Mouse (Mus musculus): ENCODE data around the gene Dcx. TPM values are rescaled to one million over a fixed set of nuclear protein-coding genes. Genes with fewer than 3 reads are reported as not detected.

The Dcx gene
- polyA plus RNA-seq, 1 experiment from 2014 or later: 1.2 TPM

DNA sequence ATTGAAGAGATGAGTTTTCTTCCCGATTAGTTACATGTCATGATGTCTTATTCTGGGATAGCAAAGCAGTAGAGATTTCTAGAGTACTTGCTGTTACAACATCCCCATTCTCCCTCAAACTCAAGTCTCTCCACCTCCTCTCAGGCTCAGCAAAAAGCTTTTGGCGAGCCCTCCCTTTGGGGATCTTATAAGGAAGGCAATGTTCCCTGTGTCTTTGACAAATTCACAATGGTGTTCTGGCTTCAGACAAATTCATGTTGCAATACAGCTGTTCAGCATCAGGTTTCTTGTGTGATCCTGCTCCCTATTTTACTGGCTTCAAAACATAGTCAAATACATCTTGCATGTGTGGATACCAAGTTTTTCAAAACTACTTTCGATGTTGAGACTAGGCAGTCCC lies 53.5 kb downstream of the Dcx start:
- H3K4me2 ChIP-seq: no peak overlapping the region
- H3K27ac ChIP-seq (ENCODE audit: low read depth, low read length): no peak overlapping the region
- no peak overlapping the region for H3K9ac ChIP-seq (ENCODE audit: low read depth, low read length)
- ATAC-seq (replicated peaks; ENCODE audit: insufficient number of reproducible peaks, low FRiP score, low TSS enrichment): no peak
- H3K4me3 ChIP-seq (ENCODE audit: low read depth, low read length): no peak overlapping the region
- H3K27me3 ChIP-seq (ENCODE audit: control insufficient read depth, insufficient read depth, low read length): no peaks in the 10 kb centered on the region
- no peaks in the 10 kb centered on the region for H3K9me3 ChIP-seq (replicated peaks; ENCODE audit: control insufficient read depth, low read length)
- 76% methylated on average over 3 of the region's 3 CpGs for WGBS (ENCODE audit: insufficient replicate concordance)
- no peaks in the 10 kb centered on the region for H3K36me3 ChIP-seq (ENCODE audit: control insufficient read depth, insufficient read depth, low read length)
- no peaks in the 10 kb centered on the region for H3K4me1 ChIP-seq (ENCODE audit: control insufficient read depth, insufficient read depth, low read length)

DNA sequence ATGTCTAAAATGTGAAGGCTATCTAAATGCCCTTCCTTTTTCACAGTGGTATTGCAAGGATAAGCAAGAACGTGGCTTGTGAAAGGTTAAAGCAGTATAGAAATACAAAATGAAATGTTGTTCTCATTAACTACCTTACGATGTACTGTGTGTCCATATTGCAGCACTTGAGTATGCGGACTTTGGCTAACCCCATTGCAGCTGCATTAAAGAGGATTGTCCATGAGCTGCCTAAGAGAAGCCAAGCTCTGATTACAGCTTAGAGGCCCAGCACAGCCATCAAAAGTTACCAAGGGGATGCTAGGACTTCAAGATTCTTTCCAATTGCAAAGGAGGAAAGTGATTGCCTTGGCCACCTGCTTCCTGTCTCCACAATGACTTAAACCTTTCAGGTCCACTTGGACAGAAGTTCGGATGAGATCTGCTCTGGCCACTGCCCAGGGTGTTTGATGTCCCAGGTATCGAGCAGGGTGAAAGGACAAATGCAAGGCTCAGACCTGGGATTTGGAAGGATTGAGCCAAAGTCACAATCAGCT lies 65.9 kb downstream of the Dcx start:
- no peak for ATAC-seq (replicated peaks; ENCODE audit: insufficient number of reproducible peaks, low FRiP score, low TSS enrichment)

GRCm38 (mm10) chrX:143851351-143851750 lies 81.8 kb downstream of the Dcx start:
- no peak for ATAC-seq (replicated peaks; ENCODE audit: insufficient number of reproducible peaks, low FRiP score, low TSS enrichment)

More for the DNA sequence above, 65.9 kb downstream of the Dcx start:
- no peaks in the 10 kb centered on the region for H3K27me3 ChIP-seq (ENCODE audit: control insufficient read depth, insufficient read depth, low read length)
- 83% methylated on average over 5 of the region's 5 CpGs for WGBS (ENCODE audit: insufficient replicate concordance)
- H3K4me2 ChIP-seq: no peak overlapping the region
- no peaks in the 10 kb centered on the region for H3K4me1 ChIP-seq (ENCODE audit: control insufficient read depth, insufficient read depth, low read length)
- no peak overlapping the region for H3K27ac ChIP-seq (ENCODE audit: low read depth, low read length)
- no peaks in the 10 kb centered on the region for H3K36me3 ChIP-seq (ENCODE audit: control insufficient read depth, insufficient read depth, low read length)
- H3K9me3 ChIP-seq (replicated peaks; ENCODE audit: control insufficient read depth, low read length): no peaks in the 10 kb centered on the region
- H3K9ac ChIP-seq (ENCODE audit: low read depth, low read length): no peak overlapping the region
- no peak overlapping the region for H3K4me3 ChIP-seq (ENCODE audit: low read depth, low read length)

GRCm38 (mm10) chrX:143849969-143850368 lies 83.1 kb downstream of the Dcx start:
- no peak overlapping the region for H3K27ac ChIP-seq (ENCODE audit: low read depth, low read length)
- no peaks in the 10 kb centered on the region for H3K4me1 ChIP-seq (ENCODE audit: control insufficient read depth, insufficient read depth, low read length)
- H3K9ac ChIP-seq (ENCODE audit: low read depth, low read length): no peak overlapping the region
- no peak for ATAC-seq (replicated peaks; ENCODE audit: insufficient number of reproducible peaks, low FRiP score, low TSS enrichment)
- H3K36me3 ChIP-seq (ENCODE audit: control insufficient read depth, insufficient read depth, low read length): no peaks in the 10 kb centered on the region
- 82% methylated on average over 3 of the region's 3 CpGs for WGBS (ENCODE audit: insufficient replicate concordance)
- H3K4me3 ChIP-seq (ENCODE audit: low read depth, low read length): no peak overlapping the region
- H3K4me2 ChIP-seq: no peak overlapping the region
- H3K27me3 ChIP-seq (ENCODE audit: control insufficient read depth, insufficient read depth, low read length): no peaks in the 10 kb centered on the region
- H3K9me3 ChIP-seq (replicated peaks; ENCODE audit: control insufficient read depth, low read length): no peaks in the 10 kb centered on the region

More at GRCm38 (mm10) chrX:143851351-143851750, 81.8 kb downstream of the Dcx start:
- H3K9ac ChIP-seq (ENCODE audit: low read depth, low read length): no peak overlapping the region
- H3K4me1 ChIP-seq (ENCODE audit: control insufficient read depth, insufficient read depth, low read length): no peaks in the 10 kb centered on the region
- WGBS (ENCODE audit: insufficient replicate concordance): 63% methylated on average over 3 of the region's 3 CpGs
- H3K9me3 ChIP-seq (replicated peaks; ENCODE audit: control insufficient read depth, low read length): no peaks in the 10 kb centered on the region
- no peaks in the 10 kb centered on the region for H3K27me3 ChIP-seq (ENCODE audit: control insufficient read depth, insufficient read depth, low read length)
- H3K36me3 ChIP-seq (ENCODE audit: control insufficient read depth, insufficient read depth, low read length): no peaks in the 10 kb centered on the region
- H3K27ac ChIP-seq (ENCODE audit: low read depth, low read length): no peak overlapping the region
- no peak overlapping the region for H3K4me3 ChIP-seq (ENCODE audit: low read depth, low read length)
- H3K4me2 ChIP-seq: no peak overlapping the region

- no peak for ATAC-seq (replicated peaks; ENCODE audit: insufficient number of reproducible peaks, low FRiP score, low TSS enrichment)
- Histone ChIP-seq H3K4me2 (no peak overlapping the region), H3K4me1 (ENCODE audit: control insufficient read depth, insufficient read depth, low read length) (no peaks in the 10 kb centered on the region), H3K27ac (ENCODE audit: low read depth, low read length) (no peak overlapping the region), H3K4me3 (ENCODE audit: low read depth, low read length) (no peak overlapping the region), H3K27me3 (ENCODE audit: control insufficient read depth, insufficient read depth, low read length) (no peaks in the 10 kb centered on the region), H3K36me3 (ENCODE audit: control insufficient read depth, insufficient read depth, low read length) (no peaks in the 10 kb centered on the region), H3K9me3 (replicated peaks; ENCODE audit: control insufficient read depth, low read length) (no peaks in the 10 kb centered on the region), H3K9ac (ENCODE audit: low read depth, low read length) (no peak overlapping the region)
- 58% methylated on average over 3 of the region's 3 CpGs for WGBS (ENCODE audit: insufficient replicate concordance)
These were observed 86.5 kb downstream of the Dcx start for GRCm38 (mm10) chrX:143846637-143847036.

DNA sequence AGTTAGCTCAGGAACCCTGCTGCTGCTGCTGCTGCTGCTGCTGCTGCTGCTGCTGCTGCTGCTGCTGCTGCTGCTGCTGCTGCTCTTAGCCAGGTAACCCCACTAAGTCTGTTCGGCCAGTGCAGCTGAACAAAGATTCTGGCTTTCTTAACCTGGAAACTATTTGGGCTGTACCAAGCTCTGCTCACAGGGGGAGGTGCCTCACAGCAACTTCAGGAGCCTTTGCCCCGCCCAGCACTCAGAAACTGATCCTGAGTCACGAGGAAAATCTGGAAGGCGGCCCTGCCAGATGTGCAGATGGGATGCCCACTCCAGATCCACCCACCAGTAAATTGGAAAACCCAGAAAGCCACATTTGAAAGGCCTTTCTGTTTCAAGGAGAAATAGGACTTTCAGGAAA lies 105.9 kb downstream of the Dcx start, which contains the start of gene Capn6:
Gene Capn6, minus strand, starts transcription at position 203 of the 400 bp plus-strand sequence.
- Histone ChIP-seq H3K9ac (ENCODE audit: low read depth, low read length) (peak within 1 kb of the TSS; percentile 40), H3K4me2 (peak within 1 kb of the TSS; percentile 56), H3K4me3 (ENCODE audit: low read depth, low read length) (peak within 1 kb of the TSS; percentile 40), H3K4me1 (ENCODE audit: control insufficient read depth, insufficient read depth, low read length) (no peaks in the 10 kb centered on the region), H3K36me3 (ENCODE audit: control insufficient read depth, insufficient read depth, low read length) (no peaks in the 10 kb centered on the region), H3K27ac (ENCODE audit: low read depth, low read length) (peak within 1 kb of the TSS; percentile 54), H3K9me3 (replicated peaks; ENCODE audit: control insufficient read depth, low read length) (no peaks in the 10 kb centered on the region), H3K27me3 (ENCODE audit: control insufficient read depth, insufficient read depth, low read length) (no peaks in the 10 kb centered on the region)
- WGBS (ENCODE audit: insufficient replicate concordance): 34% methylated on average over 4 of the region's 4 CpGs
- peak; percentile 55; the same call in 1 of the 2 replicates for ATAC-seq (replicated peaks; ENCODE audit: insufficient number of reproducible peaks, low FRiP score, low TSS enrichment)

DNA sequence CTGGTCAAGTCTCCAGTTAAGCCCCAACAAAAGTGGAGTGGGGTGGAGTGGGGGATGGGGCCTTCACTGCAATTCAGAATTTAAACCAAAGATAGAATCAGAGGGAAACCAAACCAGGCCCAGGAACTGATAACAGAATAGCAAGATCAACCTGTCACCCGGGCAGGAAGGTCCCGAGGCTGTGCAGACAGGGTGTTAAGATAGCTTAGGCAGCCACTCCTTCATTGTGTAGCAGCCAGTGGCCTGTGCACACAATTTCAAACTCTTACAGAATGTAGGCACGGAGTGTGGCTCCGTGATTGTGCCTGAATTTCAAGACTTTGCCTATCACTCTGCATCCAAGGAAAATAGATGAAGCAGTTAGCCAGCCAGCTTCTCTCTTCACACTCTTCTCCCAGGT lies 106.6 kb downstream of the Dcx start:
- H3K27me3 ChIP-seq (ENCODE audit: control insufficient read depth, insufficient read depth, low read length): no peaks in the 10 kb centered on the region
- 30% methylated on average over 4 of the region's 4 CpGs for WGBS (ENCODE audit: insufficient replicate concordance)
- H3K4me2 ChIP-seq: peak overlapping the region; percentile 56
- peak overlapping the region; percentile 54; the same call in 1 of the 2 replicates for H3K27ac ChIP-seq (ENCODE audit: low read depth, low read length)
- peak overlapping the region; percentile 40 for H3K9ac ChIP-seq (ENCODE audit: low read depth, low read length)
- no peaks in the 10 kb centered on the region for H3K36me3 ChIP-seq (ENCODE audit: control insufficient read depth, insufficient read depth, low read length)
- H3K4me1 ChIP-seq (ENCODE audit: control insufficient read depth, insufficient read depth, low read length): no peaks in the 10 kb centered on the region
- no peaks in the 10 kb centered on the region for H3K9me3 ChIP-seq (replicated peaks; ENCODE audit: control insufficient read depth, low read length)
- H3K4me3 ChIP-seq (ENCODE audit: low read depth, low read length): peak overlapping the region; percentile 40
- 0 out of 2 replicates have a peak, but pooled peaks have one; percentile 35 for ATAC-seq (replicated peaks; ENCODE audit: insufficient number of reproducible peaks, low FRiP score, low TSS enrichment)

GRCm38 (mm10) chrX:143818961-143819360 lies 114.2 kb downstream of the Dcx start:
- H3K4me2 ChIP-seq: no peak overlapping the region
- no peaks in the 10 kb centered on the region for H3K9me3 ChIP-seq (replicated peaks; ENCODE audit: control insufficient read depth, low read length)
- no peaks in the 10 kb centered on the region for H3K36me3 ChIP-seq (ENCODE audit: control insufficient read depth, insufficient read depth, low read length)
- no peaks in the 10 kb centered on the region for H3K27me3 ChIP-seq (ENCODE audit: control insufficient read depth, insufficient read depth, low read length)
- H3K27ac ChIP-seq (ENCODE audit: low read depth, low read length): no peak overlapping the region
- H3K4me1 ChIP-seq (ENCODE audit: control insufficient read depth, insufficient read depth, low read length): no peaks in the 10 kb centered on the region
- H3K4me3 ChIP-seq (ENCODE audit: low read depth, low read length): no peak overlapping the region
- ATAC-seq (replicated peaks; ENCODE audit: insufficient number of reproducible peaks, low FRiP score, low TSS enrichment): no peak
- 84% methylated on average over 2 of the region's 2 CpGs for WGBS (ENCODE audit: insufficient replicate concordance)
- no peak overlapping the region for H3K9ac ChIP-seq (ENCODE audit: low read depth, low read length)

DNA sequence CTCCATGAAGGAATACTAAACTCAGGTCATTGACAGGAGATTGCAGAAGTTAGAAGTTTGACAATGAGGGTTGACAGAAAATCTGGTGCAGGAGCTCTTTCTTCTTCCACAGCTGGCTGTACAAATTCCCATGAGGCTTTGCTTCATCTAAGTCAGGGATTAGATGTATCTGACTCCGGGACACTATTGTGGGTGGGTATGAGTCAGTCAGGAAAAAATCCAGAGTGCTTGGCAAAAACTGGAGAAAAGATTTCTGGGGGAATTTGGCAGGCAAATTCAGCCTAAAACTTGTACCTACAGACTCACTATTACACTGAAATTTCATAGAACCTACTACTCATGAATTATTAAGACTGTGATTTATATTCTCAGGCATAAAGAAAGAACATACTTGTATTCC lies 117.2 kb downstream of the Dcx start:
- Histone ChIP-seq H3K27me3 (ENCODE audit: control insufficient read depth, insufficient read depth, low read length) (no peaks in the 10 kb centered on the region), H3K9me3 (replicated peaks; ENCODE audit: control insufficient read depth, low read length) (no peaks in the 10 kb centered on the region), H3K9ac (ENCODE audit: low read depth, low read length) (no peak overlapping the region), H3K27ac (ENCODE audit: low read depth, low read length) (no peak overlapping the region), H3K36me3 (ENCODE audit: control insufficient read depth, insufficient read depth, low read length) (no peaks in the 10 kb centered on the region), H3K4me3 (ENCODE audit: low read depth, low read length) (no peak overlapping the region), H3K4me2 (no peak overlapping the region), H3K4me1 (ENCODE audit: control insufficient read depth, insufficient read depth, low read length) (no peaks in the 10 kb centered on the region)
- ATAC-seq (replicated peaks; ENCODE audit: insufficient number of reproducible peaks, low FRiP score, low TSS enrichment): no peak
- 71% methylated on average over 1 of the region's 1 CpGs for WGBS (ENCODE audit: insufficient replicate concordance)

Measured in heart, embryonic 11.5 days (tissue).